Mouse (Mus musculus) heart, postnatal 10 days (tissue): ENCODE results near the gene Rbm15. TPM values are rescaled to one million over a fixed set of nuclear protein-coding genes. Genes with fewer than 3 reads are reported as not detected.

Experiments used
- DNase-seq, 2 experiments: peaks; one replicate each; pipeline ENCODE4 v3.0.0; 2021
- intact Hi-C: fragments of 180-260 bp; cut with DNase I; formaldehyde crosslinking; loops from one replicate; pipeline ENCODE4 v1.15.1; 2025
- total RNA-seq, 2 experiments: library from RNA; stranded (reverse); gene quantifications; 2 replicates each; pipeline ENCODE4 v1.2.3; 2021

Rbm15 gene
- 10 to 100 TPM; 25.8 to 29.3 TPM for total RNA-seq

- intact Hi-C loops: loop anchor here (2.0 kb wide), 1 partner anchor 55 kb away; the partner anchor contains the start of gene Lamtor5
- peak; percentile 99 for DNase-seq
These were observed at the start of gene Rbm15 for GRCm38 (mm10) chr3:107333381-107334201. Gene Rbm15 (minus strand): TSS chr3:107333673.

DNA sequence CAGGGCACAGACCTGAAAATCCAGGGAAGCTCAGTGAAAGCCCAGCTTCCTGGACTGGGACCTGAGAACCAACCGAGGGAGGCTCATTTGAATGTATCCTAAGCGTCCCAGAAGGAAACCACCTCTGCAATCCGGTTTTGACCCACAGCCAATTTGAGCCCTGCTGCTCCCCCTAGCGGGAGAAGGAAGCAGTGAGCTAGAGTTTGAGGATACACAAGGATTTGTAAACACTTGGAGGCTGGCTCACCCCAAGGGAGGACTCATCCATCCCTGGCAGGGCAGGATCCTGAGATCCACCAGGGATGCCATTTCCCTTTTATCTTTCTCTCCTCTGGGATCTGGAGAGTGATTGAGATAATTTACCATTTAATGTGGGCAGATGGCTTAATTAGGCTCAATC lies 45.9 kb upstream of the Rbm15 start:
- intact Hi-C loops: loop anchor here (2.0 kb wide), 1 partner anchor 23 kb away; no protein-coding TSS in a partner anchor
- peak; percentile 70 to 86 for DNase-seq

- intact Hi-C loops: loop anchor here (2.0 kb wide), 1 partner anchor 22 kb away; no protein-coding TSS in a partner anchor
- DNase-seq: no peak
These were observed 45.2 kb upstream of the Rbm15 start for GRCm38 (mm10) chr3:107378626-107379025.

DNA sequence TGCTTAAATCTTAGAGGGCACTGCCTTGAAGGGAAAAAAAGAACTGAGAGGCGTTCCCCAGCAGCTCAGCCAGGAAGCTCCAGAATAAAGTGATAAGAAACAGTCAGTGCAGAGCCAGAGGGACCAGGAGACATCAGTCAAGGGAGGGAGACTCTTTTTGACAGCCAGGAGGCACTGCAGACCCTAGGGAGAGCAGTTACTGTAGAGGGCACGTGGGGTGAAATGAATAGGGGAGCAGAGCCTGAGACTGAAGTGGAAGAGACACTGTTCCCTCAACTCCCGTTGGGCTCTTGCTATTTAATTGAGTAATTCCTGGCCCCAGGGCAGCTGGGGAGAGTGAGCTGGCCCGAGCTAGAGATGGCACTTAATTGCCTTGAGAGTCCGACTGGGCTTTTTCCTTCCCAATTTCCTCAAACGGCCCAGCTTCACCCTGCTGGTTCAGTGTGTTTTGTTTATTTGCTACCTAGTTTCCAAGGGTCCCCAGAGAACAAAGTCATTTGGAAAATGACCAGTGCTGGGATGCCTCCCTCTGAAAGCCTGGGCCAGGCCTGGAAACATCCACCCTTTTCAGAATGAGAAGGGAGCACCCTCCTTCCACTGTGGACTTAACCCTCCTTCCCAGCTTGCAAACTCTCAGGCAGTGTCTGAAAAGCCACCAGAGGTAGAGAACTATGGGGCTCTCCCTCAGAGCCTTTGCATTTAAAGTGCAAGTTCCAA lies 41.6 kb upstream of the Rbm15 start:
- intact Hi-C loops: no loop called here
- peak; percentile 19 to 36 for DNase-seq

- no peak for DNase-seq
- intact Hi-C loops: no loop called here
These were observed 35.7 kb upstream of the Rbm15 start for GRCm38 (mm10) chr3:107369156-107369555.

GRCm38 (mm10) chr3:107367938-107368599 lies 34.6 kb upstream of the Rbm15 start:
- intact Hi-C loops: no loop called here
- no peak for DNase-seq

- intact Hi-C loops: no loop called here
- no peak for DNase-seq
These were observed 31.9 kb upstream of the Rbm15 start for GRCm38 (mm10) chr3:107365341-107365740.

DNA sequence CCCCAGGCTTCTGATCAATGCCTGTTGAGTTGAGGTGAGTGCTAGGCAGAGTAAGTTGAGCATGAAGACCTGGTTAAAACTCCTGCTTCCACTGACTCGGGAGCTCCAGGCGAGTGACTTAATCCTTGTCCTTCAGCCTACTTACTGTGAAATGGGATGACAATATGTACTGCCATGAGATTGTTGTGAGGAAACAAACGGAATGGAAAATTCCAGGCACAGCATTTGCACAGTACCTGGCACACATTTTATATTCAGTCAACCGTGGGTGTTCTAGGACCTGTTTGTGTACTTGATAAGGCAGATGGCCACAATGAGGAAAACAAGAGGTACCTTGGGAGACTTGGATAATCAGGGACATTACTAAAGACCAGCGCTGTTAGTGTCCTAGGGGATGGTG lies 29.9 kb upstream of the Rbm15 start:
- no peak for DNase-seq

GRCm38 (mm10) chr3:107360341-107360740 lies 26.9 kb upstream of the Rbm15 start:
- DNase-seq: peak; percentile 30 to 38
- intact Hi-C loops: no loop called here

More for the DNA sequence above, 29.9 kb upstream of the Rbm15 start:
- intact Hi-C loops: no loop called here

- intact Hi-C loops: loop anchor here (1.0 to 5.0 kb wide), 5 partner anchors 21 to 150 kb away; no protein-coding TSS in a partner anchor
These were observed 24.3 kb upstream of the Rbm15 start for GRCm38 (mm10) chr3:107357700-107358234.

DNA sequence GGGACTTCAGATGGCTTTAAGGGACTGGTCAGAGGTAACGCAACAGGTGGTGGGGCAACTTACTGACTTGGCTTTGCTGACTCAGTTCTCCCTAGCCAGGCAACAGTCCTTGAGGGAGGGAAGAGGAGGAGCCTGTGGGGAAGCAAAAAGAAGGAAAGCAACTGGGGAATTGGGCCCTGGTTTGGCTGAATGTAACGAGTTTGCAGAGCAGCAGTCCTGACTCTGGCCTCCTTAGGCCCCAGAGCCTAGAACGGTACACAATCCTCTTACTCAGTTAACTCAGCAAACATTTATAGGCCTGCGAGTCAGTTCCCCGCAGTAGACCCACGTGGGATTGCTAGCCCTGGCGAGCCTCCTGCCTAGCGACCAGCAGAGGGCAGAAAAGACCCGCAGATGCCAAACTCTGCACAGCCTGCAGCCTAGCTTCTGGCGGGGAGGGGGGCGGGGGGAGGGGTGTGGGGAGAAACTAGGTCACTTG lies 23.5 kb upstream of the Rbm15 start:
- intact Hi-C loops: loop anchor here (1.0 to 5.0 kb wide), 5 partner anchors 22 to 150 kb away; no protein-coding TSS in a partner anchor
- peak; percentile 86 to 90 for DNase-seq

More at GRCm38 (mm10) chr3:107357700-107358234, 24.3 kb upstream of the Rbm15 start:
- DNase-seq: no peak

- intact Hi-C loops: loop anchor here (2.0 to 5.0 kb wide), 3 partner anchors 23 to 148 kb away; no protein-coding TSS in a partner anchor
- no peak for DNase-seq
These were observed 22.3 kb upstream of the Rbm15 start for GRCm38 (mm10) chr3:107355618-107356260.

DNA sequence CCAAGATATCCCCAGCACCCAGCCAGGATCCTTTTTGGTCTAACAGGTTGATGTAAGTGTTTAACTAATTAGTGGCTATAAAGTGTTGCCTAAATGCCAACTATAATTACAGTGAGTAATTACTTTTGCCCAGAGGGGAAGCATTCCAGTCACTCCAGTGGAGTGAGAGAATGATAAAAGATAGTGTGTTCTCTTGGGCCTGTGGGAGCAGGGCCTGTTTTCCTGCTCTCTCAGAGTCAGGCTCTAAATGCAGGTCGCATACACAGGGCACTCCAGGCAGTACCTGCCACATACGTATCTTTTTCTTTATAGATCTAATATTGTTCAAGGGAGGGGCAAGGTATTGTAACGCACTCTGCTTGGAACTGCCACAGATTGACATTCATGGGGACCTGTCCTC lies 18.2 kb upstream of the Rbm15 start:
- no peak for DNase-seq
- intact Hi-C loops: no loop called here

GRCm38 (mm10) chr3:107349006-107349405 lies 15.5 kb upstream of the Rbm15 start:
- intact Hi-C loops: no loop called here
- no peak for DNase-seq

GRCm38 (mm10) chr3:107345033-107345725 lies 11.7 kb upstream of the Rbm15 start:
- no peak for DNase-seq
- intact Hi-C loops: no loop called here

DNA sequence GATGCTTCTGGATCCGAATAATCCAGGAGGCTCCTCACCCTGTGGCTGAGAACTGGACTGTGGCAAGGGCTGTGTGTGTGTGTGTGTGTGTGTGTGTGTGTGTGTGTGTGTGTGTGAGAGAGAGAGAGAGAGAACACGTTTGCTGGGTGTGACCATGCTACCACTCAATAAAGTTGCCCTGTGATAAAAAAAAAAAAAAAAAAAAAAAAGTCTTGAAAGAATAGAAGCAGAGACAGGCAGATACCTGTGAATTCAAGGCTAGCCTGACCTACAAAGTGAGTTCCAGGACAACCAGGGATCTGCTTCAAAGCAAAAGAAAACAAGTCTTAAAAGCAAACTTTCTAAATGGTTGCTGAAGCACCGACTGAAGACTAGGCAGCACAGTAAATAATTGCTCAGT lies 10.5 kb upstream of the Rbm15 start:
- intact Hi-C loops: no loop called here
- DNase-seq: no peak

- intact Hi-C loops: no loop called here
- no peak for DNase-seq
These were observed 895 bp upstream of the Rbm15 start for GRCm38 (mm10) chr3:107334202-107334934.

DNA sequence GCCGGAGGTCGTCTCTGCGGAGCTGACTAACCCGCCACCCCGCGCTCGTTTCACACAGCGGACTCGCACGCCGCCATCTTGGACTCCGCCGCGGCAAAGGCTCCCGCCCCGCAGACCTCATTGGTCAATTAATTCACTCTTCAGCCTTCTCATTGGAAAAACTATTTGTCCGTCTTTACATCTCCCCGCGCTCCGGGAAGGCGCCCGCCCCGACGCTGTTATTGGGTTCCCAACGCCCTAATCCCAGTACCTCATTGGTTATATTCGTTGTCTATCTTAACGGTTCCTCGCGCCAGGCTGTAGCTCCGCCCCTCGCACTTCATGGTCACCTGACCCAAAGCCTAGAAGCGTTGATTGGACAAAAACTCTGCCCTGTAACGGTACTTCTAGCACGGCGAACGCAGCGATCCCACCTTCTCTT lies 503 bp downstream of the Rbm15 start:
- DNase-seq: peak; percentile 97 to 98
- intact Hi-C loops: loop anchor here (2.0 kb wide), 1 partner anchor 54 kb away; the partner anchor contains the start of gene Lamtor5
